Mouse (Mus musculus): ENCODE results near the gene Asap2. TPM values are rescaled to one million over a fixed set of nuclear protein-coding genes. Genes with fewer than 3 reads are reported as not detected.

Asap2 gene
- polyA plus RNA-seq, 1 experiment, result 5.6 TPM

GRCm38 (mm10) chr12:21145050-21145449, 154.8 kb downstream of the Asap2 start:
- Histone ChIP-seq H3K79me2 (ENCODE audit: control insufficient read depth, insufficient read depth) (peaks cover 56% of the 10 kb centered on the region), H3ac (ENCODE audit: control insufficient read depth, insufficient read length, low read depth) (no peak overlapping the region), H3K4me3 (ENCODE audit: insufficient read depth, poor library complexity, severe bottlenecking) (no peak overlapping the region), H3K79me3 (ENCODE audit: low read depth) (peaks cover 18% of the 10 kb centered on the region), H3K27me3 (ENCODE audit: control insufficient read depth, insufficient read depth, insufficient read length) (no peaks in the 10 kb centered on the region), H3K36me3 (ENCODE audit: control insufficient read depth, insufficient read depth) (no peaks in the 10 kb centered on the region)
- TF ChIP-seq USF1 (IDR thresholded peaks at IDR 0.05; ENCODE audit: low read depth) (no peak), CTCF (IDR thresholded peaks at IDR 0.05; ENCODE audit: control insufficient read depth, insufficient read depth, insufficient read length) (no peak), CEBPB (IDR thresholded peaks at IDR 0.05; ENCODE audit: low read depth) (no peak), MYOD1 (IDR thresholded peaks at IDR 0.05; ENCODE audit: control insufficient read depth, insufficient read length, low read depth) (no peak), MYOG (IDR thresholded peaks at IDR 0.05; ENCODE audit: control insufficient read depth, extremely low read depth, insufficient read length) (no peak), MAX (IDR thresholded peaks at IDR 0.05) (no peak), FOSL1 (IDR thresholded peaks at IDR 0.05; ENCODE audit: insufficient read depth, low read length, poor library complexity, severe bottlenecking) (no peak)

- no peak overlapping the region for H3ac ChIP-seq (ENCODE audit: control insufficient read depth, insufficient read length, low read depth)
- TF ChIP-seq FOSL1 (IDR thresholded peaks at IDR 0.05; ENCODE audit: insufficient read depth, low read length, poor library complexity, severe bottlenecking) (no peak), MYOG (IDR thresholded peaks at IDR 0.05; ENCODE audit: control insufficient read depth, extremely low read depth, insufficient read length) (no peak), USF1 (IDR thresholded peaks at IDR 0.05; ENCODE audit: low read depth) (no peak), CEBPB (IDR thresholded peaks at IDR 0.05; ENCODE audit: low read depth) (no peak), CTCF (IDR thresholded peaks at IDR 0.05; ENCODE audit: control insufficient read depth, insufficient read depth, insufficient read length) (no peak), MYOD1 (IDR thresholded peaks at IDR 0.05; ENCODE audit: control insufficient read depth, insufficient read length, low read depth) (no peak), MAX (IDR thresholded peaks at IDR 0.05) (no peak)
- no peak overlapping the region for H3K4me3 ChIP-seq (ENCODE audit: insufficient read depth, poor library complexity, severe bottlenecking)
- H3K27me3 ChIP-seq (ENCODE audit: control insufficient read depth, insufficient read depth, insufficient read length), result no peaks in the 10 kb centered on the region
- peaks cover 54% of the 10 kb centered on the region for H3K79me2 ChIP-seq (ENCODE audit: control insufficient read depth, insufficient read depth)
- no peaks in the 10 kb centered on the region for H3K36me3 ChIP-seq (ENCODE audit: control insufficient read depth, insufficient read depth)
- H3K79me3 ChIP-seq (ENCODE audit: low read depth), result peaks cover 18% of the 10 kb centered on the region
These were observed 156.6 kb downstream of the Asap2 start for GRCm38 (mm10) chr12:21146826-21147225.

GRCm38 (mm10) chr12:21153279-21153707, 163.0 kb downstream of the Asap2 start:
- H3ac ChIP-seq (ENCODE audit: control insufficient read depth, insufficient read length, low read depth), result no peak overlapping the region
- no peaks in the 10 kb centered on the region for H3K27me3 ChIP-seq (ENCODE audit: control insufficient read depth, insufficient read depth, insufficient read length)
- no peak for TF ChIP-seq FOSL1 (IDR thresholded peaks at IDR 0.05; ENCODE audit: insufficient read depth, low read length, poor library complexity, severe bottlenecking)
- no peak for TF ChIP-seq MYOG (IDR thresholded peaks at IDR 0.05; ENCODE audit: control insufficient read depth, extremely low read depth, insufficient read length)
- TF ChIP-seq MAX (IDR thresholded peaks at IDR 0.05), result no peak
- no peak for TF ChIP-seq CEBPB (IDR thresholded peaks at IDR 0.05; ENCODE audit: low read depth)
- no peak for TF ChIP-seq MYOD1 (IDR thresholded peaks at IDR 0.05; ENCODE audit: control insufficient read depth, insufficient read length, low read depth)
- TF ChIP-seq CTCF (IDR thresholded peaks at IDR 0.05; ENCODE audit: control insufficient read depth, insufficient read depth, insufficient read length), result no peak
- TF ChIP-seq USF1 (IDR thresholded peaks at IDR 0.05; ENCODE audit: low read depth), result no peak
- H3K79me2 ChIP-seq (ENCODE audit: control insufficient read depth, insufficient read depth), result peaks cover 45% of the 10 kb centered on the region
- H3K36me3 ChIP-seq (ENCODE audit: control insufficient read depth, insufficient read depth), result no peaks in the 10 kb centered on the region
- H3K79me3 ChIP-seq (ENCODE audit: low read depth), result peaks cover 15% of the 10 kb centered on the region
- no peak overlapping the region for H3K4me3 ChIP-seq (ENCODE audit: insufficient read depth, poor library complexity, severe bottlenecking)

- Histone ChIP-seq H3K27me3 (ENCODE audit: control insufficient read depth, insufficient read depth, insufficient read length) (no peaks in the 10 kb centered on the region), H3ac (ENCODE audit: control insufficient read depth, insufficient read length, low read depth) (no peak overlapping the region), H3K79me3 (ENCODE audit: low read depth) (peaks cover 10% of the 10 kb centered on the region), H3K4me3 (ENCODE audit: insufficient read depth, poor library complexity, severe bottlenecking) (no peak overlapping the region), H3K36me3 (ENCODE audit: control insufficient read depth, insufficient read depth) (no peaks in the 10 kb centered on the region), H3K79me2 (ENCODE audit: control insufficient read depth, insufficient read depth) (peaks cover 37% of the 10 kb centered on the region)
- no peak for TF ChIP-seq CTCF (IDR thresholded peaks at IDR 0.05; ENCODE audit: control insufficient read depth, insufficient read depth, insufficient read length)
- no peak for TF ChIP-seq USF1 (IDR thresholded peaks at IDR 0.05; ENCODE audit: low read depth)
- no peak for TF ChIP-seq MAX (IDR thresholded peaks at IDR 0.05)
- TF ChIP-seq FOSL1 (IDR thresholded peaks at IDR 0.05; ENCODE audit: insufficient read depth, low read length, poor library complexity, severe bottlenecking), result no peak
- no peak for TF ChIP-seq MYOD1 (IDR thresholded peaks at IDR 0.05; ENCODE audit: control insufficient read depth, insufficient read length, low read depth)
- TF ChIP-seq CEBPB (IDR thresholded peaks at IDR 0.05; ENCODE audit: low read depth), result no peak
- TF ChIP-seq MYOG (IDR thresholded peaks at IDR 0.05; ENCODE audit: control insufficient read depth, extremely low read depth, insufficient read length), result no peak
These were observed 164.8 kb downstream of the Asap2 start for GRCm38 (mm10) chr12:21155062-21155461.

GRCm38 (mm10) chr12:21159304-21159703, 169.0 kb downstream of the Asap2 start:
- H3ac ChIP-seq (ENCODE audit: control insufficient read depth, insufficient read length, low read depth), result no peak overlapping the region
- H3K79me2 ChIP-seq (ENCODE audit: control insufficient read depth, insufficient read depth), result peaks cover 26% of the 10 kb centered on the region
- H3K27me3 ChIP-seq (ENCODE audit: control insufficient read depth, insufficient read depth, insufficient read length), result no peaks in the 10 kb centered on the region
- H3K36me3 ChIP-seq (ENCODE audit: control insufficient read depth, insufficient read depth), result no peaks in the 10 kb centered on the region
- H3K4me3 ChIP-seq (ENCODE audit: insufficient read depth, poor library complexity, severe bottlenecking), result no peak overlapping the region
- peaks cover 13% of the 10 kb centered on the region for H3K79me3 ChIP-seq (ENCODE audit: low read depth)
- TF ChIP-seq CTCF (IDR thresholded peaks at IDR 0.05; ENCODE audit: control insufficient read depth, insufficient read depth, insufficient read length) (no peak), MYOG (IDR thresholded peaks at IDR 0.05; ENCODE audit: control insufficient read depth, extremely low read depth, insufficient read length) (no peak), MYOD1 (IDR thresholded peaks at IDR 0.05; ENCODE audit: control insufficient read depth, insufficient read length, low read depth) (no peak), FOSL1 (IDR thresholded peaks at IDR 0.05; ENCODE audit: insufficient read depth, low read length, poor library complexity, severe bottlenecking) (no peak), MAX (IDR thresholded peaks at IDR 0.05) (no peak), USF1 (IDR thresholded peaks at IDR 0.05; ENCODE audit: low read depth) (no peak), CEBPB (IDR thresholded peaks at IDR 0.05; ENCODE audit: low read depth) (no peak)

Measured in C2C12 (cell line).